Mouse (Mus musculus) lung, postnatal 0 days (tissue): ENCODE data around the gene Klk11.

Source experiments
- CTCF ChIP-seq: IDR thresholded peaks from 2 replicates; pipeline ENCODE4 v1.5.1; 2016; ENCODE audit warnings: antibody characterized with exemption, mild to moderate bottlenecking
- EP300 ChIP-seq: IDR thresholded peaks from 2 replicates; pipeline ENCODE4 v1.6.1; 2016; ENCODE audit warnings: antibody characterized with exemption, mild to moderate bottlenecking, control low read depth

- no peak for TF ChIP-seq CTCF
- no peak for TF ChIP-seq EP300
These were observed 40.8 kb downstream of the Klk11 start for GRCm38 (mm10) chr7:43815211-43815610.
